Mouse (Mus musculus) right cerebral cortex, postnatal 4 days (tissue): ENCODE measurements around the gene Mfsd8.
A peak's percentile ranks its signal among the peaks of the same experiment; 100 is the strongest.
"Not testable (repeated sequence)": the region's sequence is repeated elsewhere in the genome, so short reads cannot be mapped to it uniquely, and the experiment has no call there.

Experiments
- DNase-seq: peaks from one replicate; pipeline ENCODE4 v3.0.0-alpha.2; 2022

Mfsd8 gene

DNA sequence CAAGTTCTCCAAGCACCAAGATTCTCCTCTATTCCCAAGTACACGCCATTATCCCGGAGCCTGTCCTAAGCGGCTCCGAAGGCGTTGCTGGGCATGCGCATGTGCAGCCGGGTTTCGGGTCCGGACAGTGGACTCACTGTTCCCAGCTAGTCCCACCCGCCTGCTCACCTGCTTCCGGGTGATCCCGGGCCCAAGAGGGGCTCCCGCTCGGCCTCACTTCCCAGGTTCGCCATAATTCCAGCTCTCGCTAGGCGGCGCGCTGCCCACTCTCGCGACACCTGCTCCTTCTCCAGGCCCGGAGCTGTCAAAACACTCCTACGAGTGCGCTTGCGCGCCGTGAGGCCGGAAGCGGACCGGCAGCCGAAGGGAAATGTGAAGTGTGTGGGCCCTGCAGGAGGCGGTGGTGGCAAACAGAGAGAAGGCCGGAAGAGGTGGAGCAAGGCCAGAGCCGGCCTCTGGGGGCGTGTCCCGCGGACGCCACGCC, at the start of gene Mfsd8:
Gene Mfsd8 (minus strand): TSS at position 414 of the 484 bp plus-strand sequence.
- DNase-seq, result peak; percentile 89

DNA sequence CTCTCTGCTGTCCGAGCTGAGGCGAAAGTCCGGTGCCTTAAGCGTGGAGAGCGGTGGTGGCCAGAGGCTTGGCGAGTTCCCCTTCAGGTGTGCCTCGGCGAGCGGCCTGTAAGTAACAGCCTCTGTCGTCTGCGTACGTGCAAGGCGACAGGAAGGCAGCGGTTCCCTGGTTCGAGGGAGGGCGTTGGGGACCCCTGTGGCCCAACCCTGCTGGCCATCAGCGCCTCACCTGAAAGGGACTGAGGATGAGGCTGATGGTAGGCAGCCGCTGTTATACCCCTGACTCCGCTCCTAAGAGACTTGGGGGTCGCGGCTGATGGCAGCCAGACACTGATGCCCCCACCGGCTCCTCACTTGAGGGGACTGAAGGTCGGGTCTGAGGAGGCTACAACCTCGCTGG, 47.6 kb upstream of the Mfsd8 start:
- DNase-seq, result peak; percentile 26

DNA sequence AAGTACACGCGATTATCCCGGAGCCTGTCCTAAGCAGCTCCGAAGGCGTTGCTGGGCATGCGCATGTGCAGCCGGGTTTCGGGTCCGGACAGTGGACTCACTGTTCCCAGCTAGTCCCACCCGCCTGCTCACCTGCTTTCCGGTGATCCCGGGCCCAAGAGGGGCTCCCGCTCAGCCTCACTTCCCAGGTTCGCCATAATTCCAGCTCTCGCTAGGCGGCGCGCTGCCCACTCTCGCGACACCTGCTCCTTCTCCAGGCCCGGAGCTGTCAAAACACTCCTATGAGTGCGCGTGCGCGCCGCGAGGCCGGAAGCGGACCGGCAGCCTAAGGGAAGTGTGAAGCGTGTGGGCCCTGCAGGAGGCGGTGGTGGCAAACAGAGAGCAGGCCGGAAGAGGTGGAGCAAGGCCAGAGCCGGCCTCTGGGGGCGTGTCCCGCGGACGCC, 47.2 kb upstream of the Mfsd8 start:
- peak; percentile 95 for DNase-seq

DNA sequence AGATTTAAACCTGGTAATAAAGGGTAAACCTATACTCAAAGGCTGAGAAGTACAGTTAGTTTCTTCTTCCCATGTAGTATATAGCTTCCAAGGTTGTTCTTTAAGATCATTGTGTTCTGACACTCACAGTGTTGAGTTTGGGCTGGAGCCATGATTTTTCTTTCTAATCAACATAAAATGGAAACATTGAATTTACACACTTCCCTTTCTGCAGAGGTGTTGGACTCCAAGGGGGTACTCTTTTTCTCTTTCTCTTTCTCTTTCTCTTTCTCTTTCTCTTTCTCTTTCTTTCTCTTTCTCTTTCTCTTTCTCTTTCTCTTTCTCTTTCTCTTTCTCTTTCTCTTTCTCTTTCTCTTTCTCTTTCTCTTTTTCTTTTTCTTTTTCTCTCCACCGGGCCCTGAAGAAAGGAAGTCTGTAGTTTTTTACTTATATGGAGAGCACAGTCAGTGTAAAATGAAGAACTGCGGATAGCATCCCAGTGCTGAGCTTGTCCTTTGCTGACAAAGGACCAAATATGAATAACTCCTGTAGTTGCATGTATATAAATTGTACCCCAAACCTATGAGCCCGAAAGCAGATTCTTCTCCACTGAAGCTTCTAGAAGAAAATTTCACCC, 6.5 kb upstream of the Mfsd8 start:
- not testable (repeated sequence) for DNase-seq

DNA sequence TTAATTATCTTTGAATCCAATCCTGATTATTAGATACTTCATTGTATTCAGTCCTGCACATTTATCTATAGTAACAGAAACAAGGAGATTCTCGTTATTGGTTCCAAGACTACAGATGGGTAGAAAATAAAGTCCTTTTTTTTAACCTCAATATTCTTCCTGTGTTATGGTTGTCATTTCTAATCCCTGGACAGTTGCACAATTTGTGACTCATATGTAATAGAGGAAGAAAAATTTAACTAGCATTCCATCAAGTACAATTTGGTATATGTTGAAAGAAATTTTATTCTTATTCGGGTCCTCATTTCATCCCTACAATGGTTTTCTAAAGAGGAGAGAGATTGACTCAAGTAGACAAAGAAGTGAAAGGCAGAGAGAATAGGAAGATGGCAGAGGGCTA, 1.2 kb upstream of the Mfsd8 start:
- not testable (repeated sequence) for DNase-seq

DNA sequence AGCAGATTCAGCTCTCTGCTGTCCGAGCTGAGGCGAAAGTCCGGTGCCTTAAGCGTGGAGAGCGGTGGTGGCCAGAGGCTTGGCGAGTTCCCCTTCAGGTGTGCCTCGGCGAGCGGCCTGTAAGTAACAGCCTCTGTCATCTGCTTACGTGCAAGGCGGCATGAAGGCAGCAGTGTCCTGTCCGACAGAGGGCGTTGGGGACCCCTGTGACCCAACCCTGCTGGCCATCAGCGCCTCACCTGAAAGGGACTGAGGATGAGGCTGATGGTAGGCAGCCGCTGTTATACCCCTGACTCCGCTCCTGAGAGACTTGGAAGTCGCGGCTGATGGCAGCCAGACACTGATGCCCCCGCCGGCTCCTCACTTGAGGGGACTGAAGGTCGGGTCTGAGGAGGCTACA, 332 bp upstream of the Mfsd8 start:
- peak; percentile 42 for DNase-seq

DNA sequence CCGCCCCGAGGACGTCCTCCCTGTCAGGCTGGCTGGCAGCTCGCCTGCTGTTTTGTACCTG, 101 bp upstream of the Mfsd8 start, which contains the start of gene Abhd18:
Gene Abhd18 (plus strand): TSS at position 14 of the 61 bp plus-strand sequence.
- DNase-seq, result not testable (repeated sequence)

DNA sequence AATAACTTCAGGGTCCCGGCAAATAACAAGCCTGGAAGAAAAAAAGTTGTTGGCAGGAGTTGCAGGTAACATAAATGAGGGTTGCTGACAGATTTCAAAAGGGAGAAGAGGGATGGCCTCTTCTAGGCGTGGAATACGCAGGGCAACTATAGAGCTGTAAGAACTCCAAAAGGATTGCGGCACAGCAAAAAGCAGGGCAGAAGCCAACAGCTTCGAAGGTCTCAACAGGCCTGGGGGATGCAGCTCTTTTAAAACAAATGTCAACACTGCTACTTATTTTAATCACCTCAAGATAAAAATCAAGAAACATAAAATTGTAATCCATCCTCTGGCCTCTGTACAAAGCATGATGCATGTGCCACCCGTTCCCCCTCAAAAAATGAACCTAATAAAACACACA, 1.2 kb downstream of the Mfsd8 start:
- not testable (repeated sequence) for DNase-seq

DNA sequence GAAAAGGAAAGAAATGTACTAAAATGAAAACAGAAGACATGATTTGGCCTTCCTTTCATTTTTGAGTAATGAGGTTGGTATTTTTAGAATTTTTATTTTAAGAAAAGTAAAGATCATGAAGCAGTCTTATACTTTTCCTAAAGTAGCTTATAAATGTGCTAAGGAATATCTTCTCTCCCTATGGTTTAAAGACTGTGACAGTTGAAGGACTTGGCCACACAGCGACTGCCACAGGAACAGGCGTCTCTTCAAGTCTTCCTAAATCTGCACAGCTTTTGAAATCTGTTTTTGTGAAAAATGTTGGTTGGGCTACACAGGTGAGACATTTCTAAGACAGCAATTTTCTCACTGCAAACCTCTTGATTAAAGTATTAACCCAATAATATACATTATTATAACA, 33.4 kb downstream of the Mfsd8 start:
- DNase-seq, result no peak

DNA sequence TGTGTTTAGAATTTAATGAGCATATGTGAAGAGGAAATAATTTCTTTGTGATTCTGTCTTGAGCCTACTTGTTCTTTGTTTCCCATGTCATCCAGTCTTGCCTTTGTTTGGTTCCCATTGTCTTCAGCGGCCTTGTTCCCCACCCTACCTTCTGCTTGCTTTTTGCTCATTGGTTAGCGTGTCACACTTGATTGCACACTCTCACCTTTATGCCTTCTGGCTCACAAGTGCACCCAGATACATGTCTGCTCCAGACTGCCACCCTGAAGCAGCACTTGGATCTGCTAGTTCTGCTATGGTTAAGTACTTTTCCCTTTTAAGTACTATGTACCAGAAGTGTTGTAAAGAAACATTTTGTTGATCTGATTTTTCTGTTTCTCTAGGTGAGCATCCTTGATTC, 36.8 kb downstream of the Mfsd8 start:
- DNase-seq, result no peak

DNA sequence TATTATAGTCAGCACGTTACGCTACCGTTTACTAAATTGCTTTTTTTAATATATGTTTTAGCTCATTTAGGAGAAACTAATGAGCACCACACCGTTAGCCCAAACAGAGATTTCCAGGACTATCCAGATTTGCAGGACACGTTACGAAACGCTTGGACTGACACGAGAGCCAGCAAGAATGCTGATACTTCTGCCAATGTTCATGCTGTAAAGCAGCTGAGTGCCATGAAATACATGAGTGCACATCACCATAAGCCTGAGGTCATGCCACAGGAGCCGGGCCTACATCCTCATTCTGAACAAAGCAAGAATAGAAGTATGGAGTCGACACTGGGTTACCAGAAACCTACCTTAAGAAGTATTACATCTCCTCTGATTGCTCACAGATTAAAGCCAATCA, 38.0 kb downstream of the Mfsd8 start:
- no peak for DNase-seq

DNA sequence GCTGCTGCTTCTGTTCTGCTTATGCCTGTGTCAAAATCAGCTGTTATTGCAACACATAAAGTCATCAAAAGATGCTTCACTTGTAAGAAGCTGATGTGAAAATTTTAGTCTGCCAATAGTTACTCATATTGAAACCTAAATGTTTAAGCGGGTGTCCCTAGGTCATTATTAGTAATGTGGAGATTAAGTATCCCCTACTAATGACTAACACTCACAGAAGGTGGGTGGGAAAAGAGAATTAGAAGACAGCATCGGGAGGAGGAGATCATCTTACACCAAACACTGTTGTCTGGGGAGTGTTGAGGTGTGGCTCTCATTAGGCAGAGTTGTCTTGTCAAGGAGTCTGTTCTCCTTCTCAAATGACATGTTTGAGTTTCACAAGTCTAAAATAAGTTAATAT, 39.8 kb downstream of the Mfsd8 start:
- no peak for DNase-seq

DNA sequence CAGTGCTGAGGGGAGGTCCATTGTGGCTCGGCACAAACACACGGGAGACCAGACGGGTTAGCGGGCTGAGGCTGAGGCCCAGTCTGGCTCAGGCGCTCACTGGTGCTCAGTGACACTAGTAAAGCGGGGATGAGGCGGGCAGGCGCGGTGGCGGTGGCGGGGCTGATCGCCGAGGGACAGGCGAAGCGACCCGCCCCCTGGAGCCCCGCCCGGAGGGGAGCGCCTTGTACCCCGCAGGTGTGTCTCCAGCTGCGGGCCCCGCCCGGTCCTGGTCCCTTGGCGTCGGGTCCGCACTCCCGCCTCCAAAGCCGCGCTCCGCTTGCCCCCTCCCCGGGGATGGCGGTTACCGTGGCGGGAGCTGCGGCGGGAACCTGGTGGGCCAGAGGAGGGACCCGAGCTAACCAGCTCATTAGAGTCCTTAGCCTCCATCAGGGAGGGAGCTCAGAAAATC, 46.3 kb downstream of the Mfsd8 start:
- peak; percentile 46 for DNase-seq

DNA sequence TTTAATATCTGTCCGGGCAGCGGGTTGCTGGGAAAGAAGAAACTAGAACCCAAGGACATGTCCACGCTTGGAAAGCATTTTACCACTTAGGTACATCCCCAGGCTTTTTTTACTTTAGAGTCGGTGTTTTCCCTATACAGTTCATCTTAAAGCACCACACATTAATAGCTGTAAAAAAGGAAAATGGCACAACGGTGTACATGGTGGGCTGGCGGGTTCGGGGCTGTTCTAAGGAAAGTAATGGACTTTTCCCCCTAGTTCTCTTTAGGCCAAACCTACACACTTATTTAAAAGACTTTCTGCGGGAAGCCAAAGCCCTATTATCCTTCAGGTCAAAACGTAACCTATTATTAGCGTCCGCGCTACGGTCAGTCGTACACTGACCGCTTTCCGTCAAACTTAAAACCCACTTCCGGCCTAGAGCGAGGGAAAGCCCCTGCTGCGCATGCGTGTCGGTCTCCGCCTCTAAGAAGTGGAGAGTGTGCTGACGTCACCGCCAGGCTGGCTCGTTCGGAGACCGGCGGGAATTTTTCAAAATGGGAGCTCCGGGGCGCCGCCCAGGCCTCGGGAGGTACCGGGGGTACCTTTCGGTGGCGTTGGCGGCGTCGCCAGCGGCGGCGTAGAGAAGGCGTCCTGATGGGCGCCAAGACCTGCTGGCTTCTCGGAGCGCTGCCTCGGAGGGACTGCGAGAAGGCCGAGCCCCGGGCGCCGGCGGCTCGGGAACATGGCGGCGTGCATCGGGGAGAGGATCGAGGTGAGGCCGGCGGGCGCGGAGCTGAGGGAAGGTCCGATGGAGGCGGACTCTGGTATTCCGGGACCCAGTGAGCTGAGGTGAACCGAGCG, 46.9 kb downstream of the Mfsd8 start, which contains the start of gene Plk4:
Gene Plk4 (plus strand): TSS at position 490 of the 843 bp plus-strand sequence.
- peak; percentile 98 for DNase-seq

DNA sequence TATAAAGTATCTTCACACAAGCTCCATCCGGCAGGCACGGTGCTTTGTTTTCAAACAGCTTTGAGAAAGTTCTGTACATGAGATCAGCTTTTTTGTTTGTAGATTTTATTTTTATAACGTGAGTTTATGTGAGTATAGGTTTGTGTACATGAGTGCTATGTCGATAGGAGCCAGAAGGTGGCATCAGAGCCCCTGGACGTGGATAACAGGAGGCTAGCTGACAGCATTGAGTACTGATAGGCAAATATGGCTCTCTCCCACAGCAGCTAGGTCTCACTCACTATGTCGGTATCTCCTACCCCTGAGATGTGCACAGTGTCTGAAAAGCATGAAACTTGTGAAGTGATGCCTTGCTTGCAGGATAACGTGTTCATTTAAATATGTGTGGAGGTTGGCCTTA, 48.2 kb downstream of the Mfsd8 start:
- DNase-seq, result peak; percentile 42

DNA sequence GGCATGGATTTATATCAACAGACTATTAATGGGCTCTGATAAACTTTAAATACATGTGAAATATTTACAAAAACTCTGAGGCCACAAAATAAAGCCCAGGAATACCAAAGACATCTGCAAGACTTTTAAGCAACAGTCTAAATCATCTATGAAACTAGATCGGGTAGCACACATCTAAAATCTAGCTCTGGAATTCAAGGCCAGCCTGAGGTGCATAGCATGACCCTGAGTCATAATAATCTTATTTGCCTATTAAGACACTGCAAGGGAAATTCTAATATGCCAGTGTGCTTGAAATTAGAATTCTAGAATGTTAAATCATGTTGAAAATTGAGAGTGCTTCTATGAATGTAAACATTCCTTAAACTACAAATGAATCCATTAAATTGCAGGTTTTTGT, 48.6 kb downstream of the Mfsd8 start:
- no peak for DNase-seq

DNA sequence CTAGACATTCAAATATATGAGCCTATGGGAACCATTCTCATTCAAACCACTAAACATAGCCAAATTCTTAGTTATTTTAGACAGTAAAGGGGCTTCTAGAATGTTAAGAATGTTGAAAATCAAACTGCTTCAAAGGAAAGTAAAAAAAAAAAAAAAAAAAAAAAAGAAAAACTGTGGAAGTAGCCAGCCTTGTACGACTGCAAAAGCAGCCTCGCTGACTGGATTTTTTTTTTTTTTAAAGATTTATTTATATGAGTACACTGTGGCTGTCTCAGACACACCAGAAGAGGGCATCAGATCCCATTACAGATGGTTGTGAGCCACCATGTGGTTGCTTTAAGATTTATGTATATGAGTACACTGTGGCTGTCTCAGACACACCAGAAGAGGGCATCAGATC, 52.9 kb downstream of the Mfsd8 start:
- no peak for DNase-seq
